Mouse (Mus musculus) midbrain, embryonic 13.5 days (tissue): ENCODE data around the gene Hspb6. TPM values are rescaled to one million over a fixed set of nuclear protein-coding genes. Genes with fewer than 3 reads are reported as not detected.

Experiments
- ATAC-seq: fragments of 200-750 bp; cut with Nextera tagmentation; 2 replicates; pipeline ENCODE4 v1.8.0; 2017; ENCODE audit warnings: mild to moderate bottlenecking, moderate TSS enrichment, moderate library complexity
- H3K27ac ChIP-seq: fragments of 300-500 bp; sonication (generic); 2 replicates; pipeline ENCODE4 v1.5.1; 2015; ENCODE audit warnings: inconsistent platforms, mild to moderate bottlenecking, moderate library complexity
- H3K27me3 ChIP-seq: fragments of 300-500 bp; sonication (generic); 2 replicates; pipeline ENCODE4 v1.6.1; 2015; ENCODE audit warnings: mild to moderate bottlenecking, inconsistent platforms
- H3K36me3 ChIP-seq: fragments of 300-500 bp; sonication (generic); 2 replicates; pipeline ENCODE4 v1.6.1; 2015; ENCODE audit warnings: mild to moderate bottlenecking, inconsistent platforms
- H3K4me1 ChIP-seq: fragments of 300-500 bp; sonication (generic); replicated peaks from 2 replicates; pipeline ENCODE4 v1.6.1; 2015; ENCODE audit warnings: inconsistent platforms
- H3K4me2 ChIP-seq: fragments of 300-500 bp; sonication (generic); replicated peaks from 2 replicates; pipeline ENCODE4 v1.6.1; 2015; ENCODE audit warnings: moderate library complexity, mild to moderate bottlenecking, inconsistent platforms
- H3K4me3 ChIP-seq: fragments of 300-500 bp; sonication (generic); replicated peaks from 2 replicates; pipeline ENCODE4 v1.5.1; 2015; ENCODE audit warnings: mild to moderate bottlenecking, inconsistent platforms
- H3K9ac ChIP-seq: fragments of 300-500 bp; sonication (generic); replicated peaks from 2 replicates; pipeline ENCODE4 v1.6.1; 2015; ENCODE audit warnings: mild to moderate bottlenecking, inconsistent platforms
- H3K9me3 ChIP-seq: fragments of 300-500 bp; sonication (generic); 2 replicates; pipeline ENCODE4 v1.6.1; 2016; ENCODE audit warnings: mild to moderate bottlenecking, inconsistent platforms
- WGBS: fragments of 180-500 bp; shearing (Covaris S2); methylation state at CpG from one replicate; pipeline ENCODE4 v1.1.7; 2015; 5-methylcytosine and 5-hydroxymethylcytosine counted together
- polyA plus RNA-seq: library from polyadenylated mRNA; unstranded; fragments of >200 nt; fragmentation: Nextera tagmentation; extraction: Ambion mirVana; gene quantifications from 2 replicates; pipeline ENCODE4 v1.2.1, GENCODE M21; 2015

Hspb6 gene
- polyA plus RNA-seq, 1 experiment from 2014 or later: 6.6 TPM

DNA sequence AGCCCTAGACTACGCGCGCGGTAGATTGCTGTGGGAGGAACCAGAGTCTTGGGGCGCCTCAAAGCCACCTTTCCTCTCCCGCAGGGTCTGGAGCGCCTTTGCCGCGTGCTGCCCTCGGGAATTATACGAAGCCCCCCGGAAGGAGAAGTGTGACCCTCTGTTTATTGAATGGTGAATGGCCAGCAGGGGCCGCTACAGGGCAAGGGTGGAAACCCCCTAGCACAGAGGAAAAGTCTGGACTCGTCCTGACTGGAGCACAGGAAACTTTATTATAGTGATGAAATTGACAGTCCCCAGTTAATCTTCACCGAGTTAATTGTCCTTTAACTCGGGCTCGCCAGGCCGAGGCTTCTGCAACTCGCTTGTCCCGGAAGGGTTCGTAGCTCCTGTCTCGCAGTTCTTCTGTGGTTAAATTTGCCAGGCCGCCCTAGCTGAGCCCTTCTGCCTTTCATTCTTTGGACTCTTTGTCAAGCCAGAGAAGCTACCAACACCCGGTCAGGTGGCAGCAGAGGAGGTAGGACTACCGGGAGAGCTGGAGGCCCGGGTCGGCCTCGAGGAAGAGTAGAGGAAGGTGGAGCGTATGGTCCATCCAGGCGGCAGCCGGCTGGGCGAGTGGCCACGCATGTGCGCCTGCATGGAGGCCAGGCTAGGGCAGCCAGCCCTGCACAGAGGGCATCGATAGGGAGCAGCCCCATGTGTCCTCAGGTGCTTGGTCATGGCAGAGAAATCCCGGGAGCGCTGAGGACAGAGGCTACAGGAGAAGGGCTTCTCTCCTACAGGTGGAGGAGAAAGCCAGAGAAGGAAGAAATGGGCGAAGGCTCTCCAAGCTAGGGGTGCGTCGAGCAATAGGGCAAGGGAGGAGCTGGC lies 37.7 kb downstream of the Hspb6 start:
- H3K4me1 ChIP-seq: peaks cover 35% of the 10 kb centered on the region
- no peaks in the 10 kb centered on the region for H3K9me3 ChIP-seq
- H3K27ac ChIP-seq: peak overlapping the region; percentile 95
- H3K9ac ChIP-seq: peak overlapping the region; percentile 99
- 30% methylated on average over 40 of the region's 40 CpGs for WGBS
- ATAC-seq: peak; percentile 71
- peak overlapping the region; percentile 80 for H3K4me2 ChIP-seq
- H3K27me3 ChIP-seq: no peaks in the 10 kb centered on the region
- peak overlapping the region; percentile 99 for H3K4me3 ChIP-seq
- peaks cover 22% of the 10 kb centered on the region for H3K36me3 ChIP-seq

DNA sequence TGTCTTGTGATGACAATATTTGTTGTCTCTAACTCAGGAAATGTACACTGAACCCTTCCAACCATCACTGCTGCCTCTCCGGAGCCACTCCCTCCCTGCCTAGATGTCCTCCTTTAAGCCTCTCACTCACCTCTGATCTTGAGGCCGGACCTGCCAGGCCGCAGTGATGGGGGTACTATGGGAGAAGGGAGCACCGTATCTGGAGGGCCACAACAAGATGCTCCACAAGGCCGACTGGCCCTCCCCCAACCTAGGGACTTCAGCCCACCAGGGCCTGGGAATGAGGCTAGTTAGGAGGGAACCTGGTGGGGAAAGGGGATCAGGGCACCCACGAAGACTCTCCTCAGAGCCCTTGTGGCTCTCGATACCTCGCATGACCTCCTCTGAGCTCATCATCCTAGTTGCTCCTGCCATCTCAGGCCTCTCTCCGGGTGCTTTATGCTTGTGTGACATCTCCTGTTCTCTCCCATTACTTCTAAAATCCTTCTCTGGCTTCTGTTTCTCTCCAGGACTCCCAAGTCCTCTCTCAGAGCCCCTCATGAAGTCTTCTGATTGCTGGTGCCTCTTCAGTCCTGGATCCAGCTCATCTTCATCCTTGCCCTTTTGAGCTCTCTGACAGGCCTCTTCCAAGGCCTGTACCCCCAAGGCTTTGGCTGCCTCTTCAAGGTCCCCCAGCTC lies 39.1 kb downstream of the Hspb6 start:
- no peaks in the 10 kb centered on the region for H3K9me3 ChIP-seq
- H3K4me1 ChIP-seq: peaks cover 35% of the 10 kb centered on the region
- WGBS: 84% methylated on average over 9 of the region's 9 CpGs
- peaks cover 8% of the 10 kb centered on the region for H3K36me3 ChIP-seq
- no peak overlapping the region for H3K4me2 ChIP-seq
- peak overlapping the region; percentile 37; the same call in 1 of the 2 replicates for H3K9ac ChIP-seq
- H3K4me3 ChIP-seq: no peak overlapping the region
- no peak for ATAC-seq
- no peaks in the 10 kb centered on the region for H3K27me3 ChIP-seq
- H3K27ac ChIP-seq: no peak overlapping the region

DNA sequence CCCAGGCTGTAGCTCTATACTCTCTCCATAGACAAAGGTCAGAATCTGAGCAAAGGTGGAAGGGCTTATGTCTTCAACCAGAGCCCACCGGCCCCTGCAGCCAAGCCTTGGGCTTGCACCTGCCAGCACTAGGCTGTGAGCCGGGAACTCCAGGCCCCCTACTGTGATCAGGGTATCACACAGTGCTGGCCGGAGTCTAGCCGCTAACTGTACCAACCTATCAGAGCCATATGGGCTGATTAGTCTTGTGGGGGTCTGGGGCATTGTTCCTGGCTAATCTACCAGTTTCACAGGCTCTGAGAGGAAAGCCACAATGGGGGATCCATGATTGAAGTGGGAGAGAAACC lies 39.6 kb downstream of the Hspb6 start:
- Histone ChIP-seq H3K9ac (0 out of 2 replicates have a peak overlapping the region, but pooled peaks have one; percentile 37), H3K4me1 (peaks cover 32% of the 10 kb centered on the region), H3K27ac (no peak overlapping the region), H3K4me3 (no peak overlapping the region), H3K9me3 (no peaks in the 10 kb centered on the region), H3K4me2 (no peak overlapping the region), H3K36me3 (peaks cover 3% of the 10 kb centered on the region), H3K27me3 (no peaks in the 10 kb centered on the region)
- WGBS: 22% methylated on average over 4 of the region's 4 CpGs
- no peak for ATAC-seq

DNA sequence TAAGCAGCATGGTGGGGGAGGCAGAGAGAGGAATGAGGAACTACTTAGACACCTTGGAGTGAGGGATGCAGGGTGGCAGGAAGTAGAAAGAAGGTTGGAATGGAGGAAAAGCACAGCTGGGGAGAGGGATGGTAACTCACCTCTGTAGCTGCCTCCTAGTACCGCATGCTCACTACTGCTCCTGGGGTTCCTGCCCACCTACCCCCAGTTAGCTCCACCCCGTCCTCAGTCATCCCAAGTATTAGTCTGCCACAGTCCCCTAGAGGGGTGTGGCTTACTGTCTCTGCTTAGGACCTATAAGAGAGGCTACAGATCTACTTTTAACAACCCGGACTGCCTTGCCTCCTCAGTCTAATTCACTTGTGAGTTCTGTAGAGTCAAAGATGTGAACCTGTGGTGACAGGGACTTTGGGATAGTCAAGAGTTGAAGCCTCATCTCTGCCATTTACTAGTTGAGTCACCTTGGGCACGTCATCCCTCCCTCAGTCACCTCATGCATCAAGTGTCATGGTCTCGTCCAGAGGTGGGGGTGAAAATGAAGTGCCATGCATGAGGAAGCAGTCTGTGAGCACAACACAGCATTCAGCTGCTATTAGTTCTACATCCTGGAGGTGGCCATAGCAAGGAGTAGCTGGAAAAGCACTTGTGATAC lies 40.9 kb downstream of the Hspb6 start:
- Histone ChIP-seq H3K9me3 (no peaks in the 10 kb centered on the region), H3K4me3 (no peak overlapping the region), H3K4me2 (no peak overlapping the region), H3K27ac (no peak overlapping the region), H3K9ac (0 out of 2 replicates have a peak overlapping the region, but pooled peaks have one; percentile 14), H3K27me3 (no peaks in the 10 kb centered on the region), H3K36me3 (no peaks in the 10 kb centered on the region), H3K4me1 (peaks cover 19% of the 10 kb centered on the region)
- 56% methylated on average over 5 of the region's 5 CpGs for WGBS
- no peak for ATAC-seq

DNA sequence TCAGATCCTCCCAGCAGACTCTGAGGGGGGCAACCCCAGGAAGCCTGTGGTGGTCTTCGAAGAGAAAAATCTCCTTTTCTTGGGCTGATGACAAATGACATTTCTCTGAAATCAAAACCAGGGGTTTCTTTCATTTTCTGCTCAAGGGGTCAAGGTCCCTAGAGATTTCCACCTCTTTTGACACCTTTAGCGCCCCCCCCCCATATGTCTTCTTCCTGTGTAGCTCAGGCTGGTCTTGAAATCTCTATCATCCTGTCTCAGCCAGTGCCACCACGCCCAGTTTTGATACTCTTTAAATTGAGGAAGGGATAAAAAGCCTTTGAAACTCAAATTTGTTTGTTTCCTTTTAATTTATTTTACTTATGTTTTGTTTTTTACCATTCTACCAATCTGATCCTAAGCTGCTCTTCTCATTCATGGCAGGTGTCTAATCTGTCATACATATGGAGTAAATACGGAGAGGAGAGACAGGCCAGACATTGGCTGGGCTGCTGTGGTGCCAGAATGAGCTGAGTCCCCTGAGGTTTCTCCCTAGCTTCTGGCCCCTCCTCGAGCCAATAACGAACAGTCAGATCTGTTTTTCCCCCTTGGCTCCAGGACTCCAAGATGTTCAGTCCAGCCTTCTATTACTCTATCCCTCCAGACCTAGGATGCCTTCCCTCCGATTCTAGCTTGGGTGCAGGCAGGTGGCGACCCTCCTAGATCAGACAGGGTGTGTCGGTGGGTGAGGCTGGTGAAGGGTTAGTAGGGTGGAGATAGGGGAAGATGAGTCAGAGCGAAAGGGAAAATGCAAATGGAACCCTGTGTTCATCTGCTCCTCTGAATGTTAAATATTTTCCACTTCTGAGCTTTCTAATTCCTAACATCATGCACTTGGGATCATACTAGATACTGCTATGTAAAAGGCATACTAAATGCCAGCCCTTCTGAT lies 41.9 kb downstream of the Hspb6 start:
- Histone ChIP-seq H3K9me3 (no peaks in the 10 kb centered on the region), H3K4me1 (peaks cover 19% of the 10 kb centered on the region), H3K36me3 (no peaks in the 10 kb centered on the region), H3K27me3 (no peaks in the 10 kb centered on the region), H3K27ac (no peak overlapping the region), H3K4me3 (no peak overlapping the region), H3K4me2 (no peak overlapping the region), H3K9ac (peak overlapping the region; percentile 45; the same call in 1 of the 2 replicates)
- no peak for ATAC-seq
- WGBS: 68% methylated on average over 10 of the region's 10 CpGs

DNA sequence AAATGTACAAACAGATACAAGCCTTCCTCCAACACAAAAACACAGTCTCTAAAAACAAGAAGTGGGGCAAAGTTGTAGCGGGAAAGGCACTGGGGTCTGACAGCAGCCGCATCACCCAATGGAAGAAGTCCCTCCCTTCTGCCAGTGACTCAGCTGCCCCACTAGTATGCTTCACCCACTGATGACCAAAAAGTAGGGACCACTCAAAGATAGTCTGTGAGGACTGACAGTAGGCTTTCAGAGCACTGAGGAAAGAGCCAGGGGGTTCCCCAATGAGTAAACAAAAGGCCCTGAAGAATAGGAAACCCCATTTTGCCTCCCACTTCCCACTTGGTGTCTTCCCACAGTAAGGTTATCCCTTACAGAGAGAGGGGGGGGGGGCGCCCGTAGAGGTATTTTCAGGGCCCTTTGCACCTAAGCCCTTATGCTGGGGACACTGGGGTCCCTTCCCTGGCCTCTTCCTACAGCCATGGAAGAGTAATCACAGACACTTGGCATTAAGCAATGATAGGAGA lies 42.6 kb downstream of the Hspb6 start:
- Histone ChIP-seq H3K36me3 (no peaks in the 10 kb centered on the region), H3K4me1 (peaks cover 21% of the 10 kb centered on the region), H3K27ac (no peak overlapping the region), H3K27me3 (no peaks in the 10 kb centered on the region), H3K9ac (no peak overlapping the region), H3K4me3 (no peak overlapping the region), H3K4me2 (no peak overlapping the region), H3K9me3 (no peaks in the 10 kb centered on the region)
- no peak for ATAC-seq
- 59% methylated on average over 4 of the region's 4 CpGs for WGBS

DNA sequence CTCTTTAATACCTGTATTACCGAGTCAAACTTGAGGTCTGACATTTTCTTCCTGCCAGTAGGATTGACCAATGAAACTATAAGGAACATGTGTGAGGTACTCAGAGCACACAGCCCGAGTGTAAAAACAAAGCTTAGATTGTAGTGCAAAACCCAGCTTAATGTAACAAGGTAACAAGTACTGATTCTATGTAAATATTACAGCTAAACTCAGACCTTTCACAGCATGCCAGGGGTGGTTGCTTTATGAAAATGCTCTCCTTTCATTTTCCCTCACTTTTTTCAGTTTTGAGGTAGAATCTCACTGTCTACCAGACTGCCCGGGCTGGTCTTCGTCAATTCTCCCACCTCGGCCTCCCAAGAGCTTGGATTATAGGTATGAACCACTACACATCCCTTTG lies 44.1 kb downstream of the Hspb6 start:
- Histone ChIP-seq H3K27me3 (no peaks in the 10 kb centered on the region), H3K4me2 (no peak overlapping the region), H3K4me1 (peaks cover 24% of the 10 kb centered on the region), H3K9me3 (no peaks in the 10 kb centered on the region), H3K36me3 (no peaks in the 10 kb centered on the region), H3K27ac (no peak overlapping the region), H3K4me3 (no peak overlapping the region), H3K9ac (no peak overlapping the region)
- 86% methylated on average over 5 of the region's 5 CpGs for WGBS
- no peak for ATAC-seq

DNA sequence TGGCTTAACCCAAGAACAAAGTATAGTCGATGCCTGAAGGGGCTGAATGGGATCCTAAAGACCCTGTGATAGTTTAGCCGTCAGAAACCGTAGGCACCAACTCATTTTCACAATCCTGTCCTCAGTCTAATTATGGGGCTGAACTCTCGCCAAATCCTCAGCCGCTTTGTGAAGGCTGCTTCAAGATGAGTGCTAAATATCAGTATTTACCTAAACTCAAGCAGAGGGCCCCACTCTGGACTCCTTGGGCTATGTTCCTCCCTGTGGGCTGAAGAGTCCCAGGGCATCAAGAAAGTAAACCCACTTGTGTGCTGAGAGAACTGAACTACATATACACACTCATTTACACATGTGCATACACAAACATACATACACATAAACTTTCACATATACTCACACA lies 44.8 kb downstream of the Hspb6 start:
- no peak for ATAC-seq
- Histone ChIP-seq H3K36me3 (no peaks in the 10 kb centered on the region), H3K4me3 (no peak overlapping the region), H3K4me2 (no peak overlapping the region), H3K4me1 (peaks cover 20% of the 10 kb centered on the region), H3K9me3 (no peaks in the 10 kb centered on the region), H3K9ac (no peak overlapping the region), H3K27ac (no peak overlapping the region), H3K27me3 (no peaks in the 10 kb centered on the region)
- WGBS: 71% methylated on average over 5 of the region's 5 CpGs

DNA sequence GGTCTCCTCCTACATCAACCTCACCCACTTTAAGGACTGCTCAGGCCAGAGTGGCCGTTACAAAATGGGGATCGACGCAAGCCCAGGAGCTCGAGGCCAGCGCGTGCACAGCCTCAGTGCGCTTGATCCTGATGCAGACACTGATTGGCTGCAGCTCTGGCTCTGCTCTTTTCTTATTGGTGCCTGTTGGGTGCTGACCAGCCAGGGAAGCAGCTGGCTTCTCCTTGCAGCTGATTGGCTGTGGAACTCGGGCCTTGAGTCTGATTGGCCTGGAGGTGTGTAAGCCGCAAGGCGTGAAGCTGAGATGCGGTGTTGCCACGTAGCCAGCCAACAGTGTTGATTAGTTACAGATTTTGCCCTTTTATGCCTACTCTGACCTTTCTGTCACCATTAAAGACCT lies 46.8 kb downstream of the Hspb6 start, which contains the start of gene Zbtb32:
TSS of gene Zbtb32 (minus strand) at position 124 of the 400 bp plus-strand sequence.
- Histone ChIP-seq H3K9me3 (no peaks in the 10 kb centered on the region), H3K27ac (no peak within 1 kb of the TSS), H3K4me3 (no peak within 1 kb of the TSS), H3K36me3 (no peaks in the 10 kb centered on the region), H3K9ac (no peak within 1 kb of the TSS), H3K4me1 (peaks cover 14% of the 10 kb centered on the region), H3K4me2 (peak within 1 kb of the TSS; percentile 35), H3K27me3 (no peaks in the 10 kb centered on the region)
- no peak for ATAC-seq
- WGBS: 95% methylated on average over 12 of the region's 12 CpGs

DNA sequence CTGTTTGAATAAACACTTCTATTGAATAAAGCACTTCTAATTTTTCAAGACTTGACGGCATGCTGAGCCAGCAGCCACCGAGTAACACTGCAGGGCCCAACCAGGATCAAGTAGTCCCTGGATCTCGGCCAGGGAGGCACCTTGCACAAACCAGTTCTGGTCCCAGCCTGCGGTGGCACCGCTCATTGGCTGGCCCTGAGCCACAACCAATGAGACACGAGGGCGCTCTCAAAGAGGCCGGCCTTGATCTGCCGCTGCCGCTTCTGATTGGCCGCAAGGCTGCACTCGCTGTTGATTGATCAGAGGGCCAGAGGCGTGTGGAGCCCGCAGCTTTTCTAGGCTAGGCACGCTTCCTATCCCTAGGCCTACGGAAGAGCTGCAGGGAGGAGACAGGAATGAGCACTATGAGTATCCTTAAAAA lies 48.0 kb downstream of the Hspb6 start:
- H3K9ac ChIP-seq: no peak overlapping the region
- 2% methylated on average over 16 of the region's 16 CpGs for WGBS
- H3K4me3 ChIP-seq: 0 out of 2 replicates have a peak overlapping the region, but pooled peaks have one; percentile 6
- H3K9me3 ChIP-seq: no peaks in the 10 kb centered on the region
- no peaks in the 10 kb centered on the region for H3K27me3 ChIP-seq
- H3K4me1 ChIP-seq: peaks cover 10% of the 10 kb centered on the region; the same call in 1 of the 2 replicates
- peak; percentile 99 for ATAC-seq
- H3K4me2 ChIP-seq: peak overlapping the region; percentile 35
- H3K36me3 ChIP-seq: no peaks in the 10 kb centered on the region
- H3K27ac ChIP-seq: no peak overlapping the region

DNA sequence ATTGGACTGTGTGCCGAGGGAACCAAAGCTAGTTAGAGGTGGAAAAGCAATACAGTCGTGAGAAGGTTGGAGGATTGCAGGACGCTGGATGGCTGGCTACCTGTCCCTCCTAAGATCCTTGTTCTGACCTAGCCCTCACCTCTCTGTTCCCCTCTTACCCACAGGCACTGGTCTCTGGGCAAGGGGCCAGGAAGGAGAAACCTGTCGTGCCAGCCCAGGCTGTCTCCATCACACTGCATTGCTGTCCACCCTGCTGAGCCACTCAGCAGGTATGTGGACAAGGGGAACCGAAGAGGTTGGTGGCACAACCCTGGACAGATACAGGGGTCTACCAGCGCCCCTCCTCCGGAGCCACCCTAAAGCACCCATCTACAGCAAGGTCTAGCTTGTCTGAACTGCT lies 48.7 kb downstream of the Hspb6 start:
- Histone ChIP-seq H3K9ac (0 out of 2 replicates have a peak overlapping the region, but pooled peaks have one; percentile 23), H3K9me3 (no peaks in the 10 kb centered on the region), H3K36me3 (no peaks in the 10 kb centered on the region), H3K27me3 (no peaks in the 10 kb centered on the region), H3K4me3 (no peak overlapping the region), H3K4me1 (peaks cover 10% of the 10 kb centered on the region; the same call in 1 of the 2 replicates), H3K4me2 (0 out of 2 replicates have a peak overlapping the region, but pooled peaks have one; percentile 35), H3K27ac (no peak overlapping the region)
- ATAC-seq: 0 out of 2 replicates have a peak, but pooled peaks have one; percentile 2
- WGBS: 79% methylated on average over 7 of the region's 7 CpGs
